Mouse (Mus musculus) gastrocnemius, adult 2 months (tissue): ENCODE measurements around the gene 4921511M17Rik. TPM values are rescaled to one million over a fixed set of nuclear protein-coding genes. Genes with fewer than 3 reads are reported as not detected.
"Not testable (repeated sequence)": the region's sequence is repeated elsewhere in the genome, so short reads cannot be mapped to it uniquely, and the experiment has no call there.

ENCODE experiments used
- DNase-seq: peaks from one replicate; pipeline ENCODE4 v3.0.0; 2022
- H3K27ac ChIP-seq: fragments of 200-600 bp; 2 replicates; pipeline ENCODE4 v1.8.1; 2022; ENCODE audit warnings: mild to moderate bottlenecking
- H3K4me3 ChIP-seq: fragments of 200-600 bp; 2 replicates; pipeline ENCODE4 v1.8.1; 2022; ENCODE audit warnings: mild to moderate bottlenecking, moderate library complexity
- CTCF ChIP-seq: fragments of 200-600 bp; IDR thresholded peaks from 2 replicates; pipeline ENCODE4 v1.8.1; 2022; ENCODE audit warnings: antibody characterized with exemption, mild to moderate bottlenecking, moderate library complexity
- intact Hi-C: fragments of 180-260 bp; cut with DNase I; formaldehyde crosslinking; loops from one replicate; pipeline ENCODE4 v1.15.1; 2025
- long read RNA-seq, 2 experiments: library from polyadenylated mRNA; stranded (forward); transcript quantifications; one replicate each; pipeline ENCODE4 v2.0.0; 2021
- total RNA-seq, 2 experiments: library from RNA; stranded (reverse); gene quantifications; 2 replicates each; pipeline ENCODE4 v1.2.3; 2021

4921511M17Rik gene
- total RNA-seq: not detected
- long read RNA-seq, experiment 1: 0 reads
- long read RNA-seq, experiment 2: 0 reads

- H3K27ac ChIP-seq, intact Hi-C loops, DNase-seq, H3K4me3 ChIP-seq: not testable (repeated sequence)
Observed at GRCm38 (mm10) chrX:154033727-154034126, at the start of gene 4921511M17Rik. TSS of gene 4921511M17Rik (minus strand) at chrX:154033827.

DNA sequence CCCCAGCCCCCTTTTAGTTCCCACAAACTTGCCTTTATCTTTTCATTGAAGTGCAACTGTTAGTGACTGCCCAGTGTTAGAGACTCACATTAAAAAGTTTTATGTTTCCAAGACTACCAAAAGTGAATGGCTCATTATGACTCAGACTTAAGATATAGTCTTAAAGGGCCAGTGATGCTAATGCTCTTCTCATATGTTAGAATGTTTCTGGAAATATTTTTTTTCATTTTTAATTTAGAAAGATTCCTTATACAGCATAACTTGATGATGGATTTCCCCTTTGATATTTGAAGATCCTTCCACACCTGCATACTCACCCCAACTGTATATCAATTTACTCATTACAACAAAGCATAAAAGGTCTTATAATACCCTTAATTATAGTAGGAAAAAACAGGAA is 21.3 kb upstream of the 4921511M17Rik start, which contains the start of gene Gm10057:
TSS of gene Gm10057 (minus strand) at position 101 of the 400 bp plus-strand sequence.
- DNase-seq, intact Hi-C loops, H3K4me3 ChIP-seq, H3K27ac ChIP-seq: not testable (repeated sequence)

DNA sequence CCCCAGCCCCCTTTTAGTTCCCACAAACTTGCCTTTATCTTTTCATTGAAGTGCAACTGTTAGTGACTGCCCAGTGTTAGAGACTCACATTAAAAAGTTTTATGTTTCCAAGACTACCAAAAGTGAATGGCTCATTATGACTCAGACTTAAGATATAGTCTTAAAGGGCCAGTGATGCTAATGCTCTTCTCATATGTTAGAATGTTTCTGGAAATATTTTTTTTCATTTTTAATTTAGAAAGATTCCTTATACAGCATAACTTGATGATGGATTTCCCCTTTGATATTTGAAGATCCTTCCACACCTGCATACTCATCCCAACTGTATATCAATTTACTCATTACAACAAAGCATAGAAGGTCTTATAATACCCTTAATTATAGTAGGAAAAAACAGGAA is 21.1 kb downstream of the 4921511M17Rik start, which contains the start of gene Samt1:
TSS of gene Samt1 (minus strand) at position 101 of the 400 bp plus-strand sequence.
- H3K27ac ChIP-seq, intact Hi-C loops, H3K4me3 ChIP-seq, DNase-seq: not testable (repeated sequence)

DNA sequence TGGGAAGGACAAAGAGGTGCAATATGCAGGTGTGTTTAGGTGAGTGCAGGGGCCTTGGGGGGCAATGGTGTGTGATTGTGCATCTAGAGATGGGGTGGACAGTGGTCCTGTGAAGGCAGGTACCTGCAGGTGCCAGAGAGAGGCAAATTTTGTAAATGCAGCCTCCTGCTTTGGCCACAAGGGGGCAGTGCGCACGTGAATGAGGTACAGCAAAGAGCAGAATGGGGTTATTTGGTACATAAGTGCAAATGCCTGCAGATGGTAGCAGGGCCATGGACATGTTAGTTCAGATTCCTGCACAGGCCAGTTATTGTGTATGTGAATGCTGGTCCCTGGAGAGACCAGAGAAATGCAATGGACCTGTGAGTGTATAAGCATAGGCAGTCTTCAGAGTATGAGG is 56.7 kb downstream of the 4921511M17Rik start:
- intact Hi-C loops, H3K4me3 ChIP-seq, H3K27ac ChIP-seq, DNase-seq: not testable (repeated sequence)

GRCm38 (mm10) chrX:153976467-153976866 is 57.2 kb downstream of the 4921511M17Rik start:
- intact Hi-C loops, H3K27ac ChIP-seq, H3K4me3 ChIP-seq, DNase-seq: not testable (repeated sequence)

DNA sequence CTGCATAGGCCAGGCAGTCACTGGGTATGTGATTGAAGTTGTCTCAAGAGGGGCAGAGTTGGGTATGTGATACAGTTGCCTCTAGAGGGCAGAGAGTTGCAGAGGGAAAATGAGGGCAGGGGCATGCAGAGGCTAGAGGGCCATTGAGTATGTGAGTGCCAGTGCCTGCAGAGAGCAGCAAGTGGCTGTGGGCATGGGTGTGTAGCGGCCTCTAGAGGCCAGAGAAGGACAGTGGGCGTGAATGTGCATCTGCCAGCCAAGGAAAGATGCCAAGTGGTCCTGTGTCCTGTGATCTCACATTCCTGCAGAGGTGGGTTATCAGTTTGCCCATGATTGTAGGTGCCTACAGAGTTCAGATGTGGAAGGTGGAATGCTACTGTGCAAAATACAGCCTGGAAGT is 59.2 kb downstream of the 4921511M17Rik start:
- TF ChIP-seq CTCF: no peak; the same call in 1 of the 2 replicates
- intact Hi-C loops: no loop called here
- H3K4me3 ChIP-seq: no peak overlapping the region
- no peak for DNase-seq
- no peak overlapping the region for H3K27ac ChIP-seq

Other genes with a start within 250 kb of the 4921511M17Rik start
- gene Spin2c, start 201.6 kb downstream of the 4921511M17Rik start, total RNA-seq: not detected
- gene Samt1, start 21.2 kb downstream of the 4921511M17Rik start, total RNA-seq: not detected
- not detected for gene Gm10057, start 21.2 kb upstream of the 4921511M17Rik start, total RNA-seq
- not detected for gene Gm15140, start 86.9 kb upstream of the 4921511M17Rik start, total RNA-seq